Mouse (Mus musculus): ENCODE measurements at regions not wholly inside any gene's neighbourhood (a gene's known extent, or its start where the extent isn't known, plus 50 kb on each side); places are given as distances from the start of the nearest gene placed in this dataset.

GRCm38 (mm10) chr7:123907946-123908840, 74.5 kb upstream of the Hs3st4 start:
- no peaks in the 10 kb centered on the region for H3K9me3 ChIP-seq (replicated peaks; ENCODE audit: control insufficient read depth, insufficient read depth, low read length, poor library complexity, severe bottlenecking)
- H3K36me3 ChIP-seq (ENCODE audit: control insufficient read depth, insufficient read depth, low read length, poor library complexity, severe bottlenecking), result no peaks in the 10 kb centered on the region
- no peaks in the 10 kb centered on the region for H3K4me1 ChIP-seq (ENCODE audit: control insufficient read depth, insufficient read depth, low read length)
- no peak for TF ChIP-seq CTCF (IDR thresholded peaks at IDR 0.05; ENCODE audit: low read depth, low read length)
- no peak for TF ChIP-seq EP300 (IDR thresholded peaks at IDR 0.05; ENCODE audit: insufficient read depth, low read depth, low read length)
- TF ChIP-seq POLR2A (IDR thresholded peaks at IDR 0.05; ENCODE audit: insufficient read depth, low read length), result no peak
- H3K4me3 ChIP-seq (ENCODE audit: low read depth, low read length), result no peak overlapping the region
- H3K9ac ChIP-seq (ENCODE audit: low read depth, poor library complexity, severe bottlenecking), result no peak overlapping the region
- no peak overlapping the region for H3K27ac ChIP-seq (ENCODE audit: insufficient read depth, low read length)
- no peaks in the 10 kb centered on the region; the same call in 1 of the 2 replicates for H3K27me3 ChIP-seq (ENCODE audit: control insufficient read depth, insufficient read depth, low read length, poor library complexity, severe bottlenecking)

GRCm38 (mm10) chr7:123921461-123921860, 61.2 kb upstream of the Hs3st4 start:
- Histone ChIP-seq H3K36me3 (ENCODE audit: control insufficient read depth, insufficient read depth, low read length, poor library complexity, severe bottlenecking) (no peaks in the 10 kb centered on the region), H3K4me1 (ENCODE audit: control insufficient read depth, insufficient read depth, low read length) (no peaks in the 10 kb centered on the region), H3K27me3 (ENCODE audit: control insufficient read depth, insufficient read depth, low read length, poor library complexity, severe bottlenecking) (no peaks in the 10 kb centered on the region), H3K4me3 (ENCODE audit: low read depth, low read length) (no peak overlapping the region), H3K9ac (ENCODE audit: low read depth, poor library complexity, severe bottlenecking) (no peak overlapping the region), H3K9me3 (replicated peaks; ENCODE audit: control insufficient read depth, insufficient read depth, low read length, poor library complexity, severe bottlenecking) (no peaks in the 10 kb centered on the region), H3K27ac (ENCODE audit: insufficient read depth, low read length) (no peak overlapping the region)
- TF ChIP-seq POLR2A (IDR thresholded peaks at IDR 0.05; ENCODE audit: insufficient read depth, low read length), result no peak

- TF ChIP-seq EP300 (IDR thresholded peaks at IDR 0.05; ENCODE audit: insufficient read depth, low read depth, low read length) (no peak), CTCF (IDR thresholded peaks at IDR 0.05; ENCODE audit: low read depth, low read length) (no peak), POLR2A (IDR thresholded peaks at IDR 0.05; ENCODE audit: insufficient read depth, low read length) (no peak)
- H3K9ac ChIP-seq (ENCODE audit: low read depth, poor library complexity, severe bottlenecking), result no peak overlapping the region
- H3K4me1 ChIP-seq (ENCODE audit: control insufficient read depth, insufficient read depth, low read length), result no peaks in the 10 kb centered on the region
- H3K36me3 ChIP-seq (ENCODE audit: control insufficient read depth, insufficient read depth, low read length, poor library complexity, severe bottlenecking), result no peaks in the 10 kb centered on the region
- no peak overlapping the region for H3K27ac ChIP-seq (ENCODE audit: insufficient read depth, low read length)
- H3K9me3 ChIP-seq (replicated peaks; ENCODE audit: control insufficient read depth, insufficient read depth, low read length, poor library complexity, severe bottlenecking), result no peaks in the 10 kb centered on the region
- H3K4me3 ChIP-seq (ENCODE audit: low read depth, low read length), result no peak overlapping the region
- H3K27me3 ChIP-seq (ENCODE audit: control insufficient read depth, insufficient read depth, low read length, poor library complexity, severe bottlenecking), result no peaks in the 10 kb centered on the region
These were observed 50.2 kb upstream of the Hs3st4 start for GRCm38 (mm10) chr7:123932486-123932885.
